Mouse (Mus musculus): ENCODE measurements around the gene Pde10a.

Pde10a gene

GRCm38 (mm10) chr17:8974823-8975397 lies 449.7 kb downstream of the Pde10a start:
- Histone ChIP-seq H3K27me3 (ENCODE audit: control insufficient read depth, insufficient read depth, low read length, poor library complexity, severe bottlenecking) (no peaks in the 10 kb centered on the region), H3K36me3 (ENCODE audit: control insufficient read depth, insufficient read depth, low read length, poor library complexity, severe bottlenecking) (no peaks in the 10 kb centered on the region)
- DNase-seq (ENCODE audit: low read depth, low spot score) = no peak

GRCm38 (mm10) chr17:8976745-8977144 lies 451.6 kb downstream of the Pde10a start:
- H3K36me3 ChIP-seq (ENCODE audit: control insufficient read depth, insufficient read depth, low read length, poor library complexity, severe bottlenecking) = no peaks in the 10 kb centered on the region
- H3K27me3 ChIP-seq (ENCODE audit: control insufficient read depth, insufficient read depth, low read length, poor library complexity, severe bottlenecking) = no peaks in the 10 kb centered on the region
- DNase-seq (ENCODE audit: low read depth, low spot score) = no peak

GRCm38 (mm10) chr17:8977271-8977670 lies 452.1 kb downstream of the Pde10a start:
- no peak for DNase-seq (ENCODE audit: low read depth, low spot score)
- Histone ChIP-seq H3K27me3 (ENCODE audit: control insufficient read depth, insufficient read depth, low read length, poor library complexity, severe bottlenecking) (no peaks in the 10 kb centered on the region), H3K36me3 (ENCODE audit: control insufficient read depth, insufficient read depth, low read length, poor library complexity, severe bottlenecking) (no peaks in the 10 kb centered on the region)

GRCm38 (mm10) chr17:8983576-8983975 lies 458.4 kb downstream of the Pde10a start:
- no peak for DNase-seq (ENCODE audit: low read depth, low spot score)

GRCm38 (mm10) chr17:8985714-8986113 lies 460.5 kb downstream of the Pde10a start:
- no peak for DNase-seq (ENCODE audit: low read depth, low spot score)
- H3K36me3 ChIP-seq (ENCODE audit: control insufficient read depth, insufficient read depth, low read length, poor library complexity, severe bottlenecking) = no peaks in the 10 kb centered on the region
- no peaks in the 10 kb centered on the region for H3K27me3 ChIP-seq (ENCODE audit: control insufficient read depth, insufficient read depth, low read length, poor library complexity, severe bottlenecking)

More at GRCm38 (mm10) chr17:8983576-8983975, 458.4 kb downstream of the Pde10a start:
- no peaks in the 10 kb centered on the region for H3K36me3 ChIP-seq (ENCODE audit: control insufficient read depth, insufficient read depth, low read length, poor library complexity, severe bottlenecking)
- no peaks in the 10 kb centered on the region for H3K27me3 ChIP-seq (ENCODE audit: control insufficient read depth, insufficient read depth, low read length, poor library complexity, severe bottlenecking)

- Histone ChIP-seq H3K36me3 (ENCODE audit: control insufficient read depth, insufficient read depth, low read length, poor library complexity, severe bottlenecking) (no peaks in the 10 kb centered on the region), H3K27me3 (ENCODE audit: control insufficient read depth, insufficient read depth, low read length, poor library complexity, severe bottlenecking) (no peaks in the 10 kb centered on the region)
- no peak for DNase-seq (ENCODE audit: low read depth, low spot score)
Observed at GRCm38 (mm10) chr17:8986551-8986950, 461.4 kb downstream of the Pde10a start.

- Histone ChIP-seq H3K27me3 (ENCODE audit: control insufficient read depth, insufficient read depth, low read length, poor library complexity, severe bottlenecking) (no peaks in the 10 kb centered on the region), H3K36me3 (ENCODE audit: control insufficient read depth, insufficient read depth, low read length, poor library complexity, severe bottlenecking) (no peaks in the 10 kb centered on the region)
- DNase-seq (ENCODE audit: low read depth, low spot score) = no peak
Observed at GRCm38 (mm10) chr17:8987369-8987768, 462.2 kb downstream of the Pde10a start.

GRCm38 (mm10) chr17:8988119-8988807 lies 463.1 kb downstream of the Pde10a start, which contains the start of gene 1700010I14Rik:
1700010I14Rik (plus strand) TSS chr17:8988333.
- DNase-seq (ENCODE audit: low read depth, low spot score) = peak; percentile 89
- no peaks in the 10 kb centered on the region; the same call in 1 of the 2 replicates for H3K36me3 ChIP-seq (ENCODE audit: control insufficient read depth, insufficient read depth, low read length, poor library complexity, severe bottlenecking)
- H3K27me3 ChIP-seq (ENCODE audit: control insufficient read depth, insufficient read depth, low read length, poor library complexity, severe bottlenecking) = no peaks in the 10 kb centered on the region

- peak; percentile 49 for DNase-seq (ENCODE audit: low read depth, low spot score)
- H3K27me3 ChIP-seq (ENCODE audit: control insufficient read depth, insufficient read depth, low read length, poor library complexity, severe bottlenecking) = no peaks in the 10 kb centered on the region
- H3K36me3 ChIP-seq (ENCODE audit: control insufficient read depth, insufficient read depth, low read length, poor library complexity, severe bottlenecking) = no peaks in the 10 kb centered on the region; the same call in 1 of the 2 replicates
Observed at GRCm38 (mm10) chr17:8991160-8991559, 466.0 kb downstream of the Pde10a start.

GRCm38 (mm10) chr17:8995344-8995743 lies 470.2 kb downstream of the Pde10a start:
- DNase-seq (ENCODE audit: low read depth, low spot score) = no peak
- Histone ChIP-seq H3K36me3 (ENCODE audit: control insufficient read depth, insufficient read depth, low read length, poor library complexity, severe bottlenecking) (no peaks in the 10 kb centered on the region; the same call in 1 of the 2 replicates), H3K27me3 (ENCODE audit: control insufficient read depth, insufficient read depth, low read length, poor library complexity, severe bottlenecking) (no peaks in the 10 kb centered on the region)

- Histone ChIP-seq H3K36me3 (ENCODE audit: control insufficient read depth, insufficient read depth, low read length, poor library complexity, severe bottlenecking) (no peaks in the 10 kb centered on the region; the same call in 1 of the 2 replicates), H3K27me3 (ENCODE audit: control insufficient read depth, insufficient read depth, low read length, poor library complexity, severe bottlenecking) (no peaks in the 10 kb centered on the region)
- DNase-seq (ENCODE audit: low read depth, low spot score) = no peak
Observed at GRCm38 (mm10) chr17:9002438-9002837, 477.3 kb downstream of the Pde10a start.

- Histone ChIP-seq H3K36me3 (ENCODE audit: control insufficient read depth, insufficient read depth, low read length, poor library complexity, severe bottlenecking) (no peaks in the 10 kb centered on the region; the same call in 1 of the 2 replicates), H3K27me3 (ENCODE audit: control insufficient read depth, insufficient read depth, low read length, poor library complexity, severe bottlenecking) (no peaks in the 10 kb centered on the region)
- no peak for DNase-seq (ENCODE audit: low read depth, low spot score)
Observed at GRCm38 (mm10) chr17:9004516-9004915, 479.3 kb downstream of the Pde10a start.

GRCm38 (mm10) chr17:9023198-9023942 lies 498.2 kb downstream of the Pde10a start:
- Histone ChIP-seq H3K27me3 (ENCODE audit: control insufficient read depth, insufficient read depth, low read length, poor library complexity, severe bottlenecking) (no peaks in the 10 kb centered on the region), H3K36me3 (ENCODE audit: control insufficient read depth, insufficient read depth, low read length, poor library complexity, severe bottlenecking) (no peaks in the 10 kb centered on the region)
- DNase-seq (ENCODE audit: low read depth, low spot score) = no peak

- Histone ChIP-seq H3K36me3 (ENCODE audit: control insufficient read depth, insufficient read depth, low read length, poor library complexity, severe bottlenecking) (no peaks in the 10 kb centered on the region), H3K27me3 (ENCODE audit: control insufficient read depth, insufficient read depth, low read length, poor library complexity, severe bottlenecking) (no peaks in the 10 kb centered on the region)
- DNase-seq (ENCODE audit: low read depth, low spot score) = peak; percentile 4
Observed at GRCm38 (mm10) chr17:9030181-9030580, 505.0 kb downstream of the Pde10a start.
